Mouse (Mus musculus): ENCODE data around the gene Braf. TPM values are rescaled to one million over a fixed set of nuclear protein-coding genes. Genes with fewer than 3 reads are reported as not detected.

Gene Braf
- 17.2 and 27.1 TPM in 2 replicates for polyA plus RNA-seq (2021; fragmentation: Nextera tagmentation)
- long read RNA-seq, experiment 1, partial matches to known transcripts = 5 of 57 reads
- long read RNA-seq, experiment 1, other reads (novel, unspliced or antisense) = 52 of 57 reads
- long read RNA-seq, experiment 2, partial matches to known transcripts = 4 of 47 reads
- long read RNA-seq, experiment 2, other reads (novel, unspliced or antisense) = 43 of 47 reads

GRCm38 (mm10) chr6:39724866-39725711, at the start of gene Braf:
Braf (minus strand) TSS chr6:39725463.

GRCm38 (mm10) chr6:39592401-39593214, 132.7 kb downstream of the Braf start, which contains the start of gene Ndufb2:
Ndufb2 (plus strand) TSS chr6:39592574.

GRCm38 (mm10) chr6:39585517-39585916, 139.7 kb downstream of the Braf start, which contains the start of gene Gm42420:
Gm42420 (plus strand) TSS chr6:39585753.

GRCm38 (mm10) chr6:39573791-39574554, 151.3 kb downstream of the Braf start, which contains the start of gene Adck2:
Adck2 (plus strand) TSS chr6:39573873.

GRCm38 (mm10) chr6:39557723-39558261, 167.5 kb downstream of the Braf start, which contains the start of gene Dennd2a:
Dennd2a (minus strand) TSS chr6:39557867.

Other genes with a start within 250 kb of the Braf start
- 2.4 and 2.8 TPM in 2 replicates for gene Dennd2a, start 167.6 kb downstream of the Braf start, polyA plus RNA-seq (2021; fragmentation: Nextera tagmentation)
- 16.5 and 17.3 TPM in 2 replicates for gene Adck2, start 151.6 kb downstream of the Braf start, polyA plus RNA-seq (2021; fragmentation: Nextera tagmentation)
- gene Gm42420, start 139.7 kb downstream of the Braf start, polyA plus RNA-seq (2021; fragmentation: Nextera tagmentation) = 1.6 TPM in 1 of 2 replicates, not detected in the other
- gene Ndufb2, start 132.9 kb downstream of the Braf start, polyA plus RNA-seq (2021; fragmentation: Nextera tagmentation) = 817 and 903 TPM in 2 replicates
- gene Mrps33, start 85.5 kb upstream of the Braf start, polyA plus RNA-seq (2021; fragmentation: Nextera tagmentation) = 515 and 572 TPM in 2 replicates
- gene Tmem178b, start 147.8 kb upstream of the Braf start, polyA plus RNA-seq (2021; fragmentation: Nextera tagmentation) = 15.7 and 15.9 TPM in 2 replicates

Measured in layer of hippocampus, adult 6 months (tissue).